Mouse (Mus musculus) right cerebral cortex, postnatal 10 days (tissue): ENCODE measurements at regions not wholly inside any gene's neighbourhood (a gene's known extent, or its start where the extent isn't known, plus 50 kb on each side); places are given as distances from the start of the nearest gene placed in this dataset.
A peak's percentile ranks its signal among the peaks of the same experiment; 100 is the strongest.

Source experiments
- DNase-seq, 2 experiments: peaks; one replicate each; pipeline ENCODE4 v3.0.0; 2021; ENCODE audit warnings: low spot score in 2 of 2

GRCm38 (mm10) chr5:62339958-62340597 lies 425.9 kb downstream of the Arap2 start:
- peak; percentile 40 to 48 for DNase-seq

DNA sequence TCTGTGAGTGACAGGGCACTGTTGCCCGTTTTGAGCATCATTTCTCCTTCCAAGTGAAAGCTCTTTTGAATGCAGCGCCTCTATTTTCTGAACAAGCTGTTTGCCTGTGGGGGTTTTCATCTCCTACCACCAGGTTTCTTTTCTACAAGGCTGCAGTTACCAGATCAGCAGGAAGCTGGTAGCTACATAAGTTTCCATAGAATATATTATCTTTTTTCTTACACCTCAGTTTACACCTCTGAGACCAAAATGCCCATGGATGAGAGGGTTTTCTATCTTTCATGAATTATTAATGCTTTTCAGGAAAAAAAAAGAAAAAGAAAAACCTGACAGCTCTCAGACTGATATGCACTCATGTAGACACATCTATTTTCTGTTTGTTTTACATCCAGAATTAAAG lies 445.3 kb downstream of the Arap2 start:
- no peak for DNase-seq

DNA sequence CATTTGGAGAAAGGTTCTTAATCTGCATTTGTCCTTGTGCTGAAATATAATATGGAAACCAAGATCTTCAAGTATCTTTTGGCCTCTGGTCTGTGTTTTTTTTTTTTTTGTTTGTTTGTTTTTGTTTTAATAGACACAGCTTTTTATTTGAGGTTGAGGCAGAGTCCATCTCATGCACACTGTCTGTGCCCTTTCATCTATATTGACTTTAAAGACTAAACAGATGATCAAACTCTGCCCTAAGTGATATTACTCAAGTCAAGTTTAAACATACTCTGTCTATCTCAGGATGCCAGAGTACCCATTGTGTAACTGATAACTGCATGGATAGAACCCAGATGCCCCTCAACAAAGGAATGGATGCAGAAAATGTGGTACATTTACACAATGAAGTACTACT lies 460.4 kb downstream of the Arap2 start:
- no peak for DNase-seq

- no peak for DNase-seq
These were observed 469.1 kb downstream of the Arap2 start for GRCm38 (mm10) chr5:62296858-62297257.
